Mouse (Mus musculus) megakaryocyte, embryonic 14.5 days (primary cell): ENCODE data around the gene Ankrd65. TPM values are rescaled to one million over a fixed set of nuclear protein-coding genes. Genes with fewer than 3 reads are reported as not detected.

ENCODE experiments used
- H3K27me3 ChIP-seq: replicated peaks from 2 replicates; pipeline ENCODE3; 2012; ENCODE audit warnings: inconsistent platforms
- H3K36me3 ChIP-seq: replicated peaks from 2 replicates; pipeline ENCODE3; 2012; ENCODE audit warnings: low read length, inconsistent platforms, mixed read lengths
- H3K4me1 ChIP-seq: 2 replicates; pipeline ENCODE4 v1.6.1; 2012; ENCODE audit warnings: inconsistent platforms
- H3K4me3 ChIP-seq: replicated peaks from 2 replicates; pipeline ENCODE3; 2012; ENCODE audit warnings: moderate library complexity, mild to moderate bottlenecking, inconsistent platforms
- H3K9me3 ChIP-seq: 2 replicates; pipeline ENCODE4 v1.6.1; 2012; ENCODE audit warnings: inconsistent platforms
- FLI1 ChIP-seq: IDR thresholded peaks from 2 replicates; pipeline ENCODE4 v1.6.1; 2012; ENCODE audit warnings: low read length, inconsistent platforms, mixed read lengths
- GATA1 ChIP-seq: IDR thresholded peaks from 3 replicates; pipeline ENCODE4 v1.6.1; 2012; ENCODE audit warnings: mixed read lengths, low read length, inconsistent platforms, borderline replicate concordance
- polyA plus RNA-seq: library from polyadenylated mRNA; stranded (reverse); fragments of >175 nt; gene quantifications from 2 replicates; pipeline ENCODE4 v1.2.3, GENCODE M21; 2012; ENCODE audit warnings: low replicate concordance; ENCODE audit not compliant: insufficient read depth

The Ankrd65 gene
- polyA plus RNA-seq, 1 experiment: not detected

- H3K9me3 ChIP-seq: no peaks in the 10 kb centered on the region
- H3K4me3 ChIP-seq: peak within 1 kb of the TSS; percentile 92
- peaks cover 55% of the 10 kb centered on the region for H3K27me3 ChIP-seq
- TF ChIP-seq GATA1: no peak
- TF ChIP-seq FLI1: no peak
- peaks cover 69% of the 10 kb centered on the region for H3K4me1 ChIP-seq
- no peaks in the 10 kb centered on the region for H3K36me3 ChIP-seq
Measured at GRCm38 (mm10) chr4:155774280-155774754, 15.9 kb upstream of the Ankrd65 start, which contains the start of gene Vwa1. TSS of gene Vwa1 (minus strand) at chr4:155774698.

GRCm38 (mm10) chr4:155774971-155775740 lies 15.1 kb upstream of the Ankrd65 start:
- H3K4me1 ChIP-seq: peaks cover 65% of the 10 kb centered on the region
- H3K4me3 ChIP-seq: peak overlapping the region; percentile 92
- H3K27me3 ChIP-seq: peaks cover 57% of the 10 kb centered on the region
- H3K9me3 ChIP-seq: no peaks in the 10 kb centered on the region
- no peaks in the 10 kb centered on the region for H3K36me3 ChIP-seq
- no peak for TF ChIP-seq FLI1
- no peak for TF ChIP-seq GATA1

DNA sequence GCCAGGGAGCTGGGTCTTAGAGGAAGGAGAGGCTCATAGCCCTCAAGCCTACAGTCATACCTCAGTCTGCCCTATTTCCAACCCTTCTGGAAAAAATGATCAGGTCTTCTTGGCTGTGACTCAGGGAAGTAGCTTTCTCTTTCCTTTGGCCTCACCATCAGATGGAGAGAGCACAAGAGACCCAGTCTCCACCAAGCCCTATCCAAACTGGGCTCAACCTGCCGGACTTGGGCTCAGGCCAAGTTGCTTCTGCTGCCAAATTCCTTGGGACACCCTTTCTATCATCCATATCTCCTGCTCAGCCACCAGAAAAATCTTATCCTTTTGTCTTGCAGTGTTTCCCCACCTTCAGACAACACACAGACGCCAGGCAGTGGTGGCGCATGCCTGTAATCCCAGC lies 14.4 kb upstream of the Ankrd65 start:
- Histone ChIP-seq H3K4me1 (peaks cover 62% of the 10 kb centered on the region), H3K4me3 (peak overlapping the region; percentile 64), H3K36me3 (no peaks in the 10 kb centered on the region), H3K27me3 (peaks cover 57% of the 10 kb centered on the region), H3K9me3 (no peaks in the 10 kb centered on the region)
- TF ChIP-seq GATA1 (no peak), FLI1 (no peak)

DNA sequence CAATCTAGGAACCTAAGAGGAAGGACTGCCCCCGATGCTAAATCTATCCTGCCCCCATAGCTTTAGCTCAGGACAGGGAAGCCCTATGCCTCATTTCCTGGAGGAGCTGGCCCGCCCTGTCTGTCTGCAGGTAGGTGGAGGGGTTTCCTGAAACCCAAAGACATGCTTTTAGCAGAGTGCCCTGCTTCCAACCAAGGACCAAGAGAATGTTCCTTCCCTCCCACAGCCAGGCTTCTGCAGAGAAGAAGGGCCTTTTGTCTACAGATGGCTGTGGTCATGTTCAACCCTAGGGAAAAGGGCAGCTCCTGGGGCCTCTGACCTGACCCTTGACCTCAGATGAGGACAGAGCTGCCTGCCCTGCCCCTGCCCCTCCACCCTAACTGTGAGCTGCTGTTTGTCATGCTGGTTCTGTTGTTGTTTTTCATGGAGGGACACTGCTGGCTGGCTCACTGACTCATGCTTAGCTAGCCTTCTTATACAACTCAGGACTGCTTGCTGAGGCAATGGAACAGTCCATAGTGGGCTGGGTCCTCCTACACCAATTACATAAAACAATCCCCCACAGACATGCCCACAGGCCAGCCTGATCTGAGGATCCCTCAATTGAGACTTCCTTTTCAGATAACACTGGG lies 13.4 kb upstream of the Ankrd65 start:
- peaks cover 68% of the 10 kb centered on the region for H3K4me1 ChIP-seq
- no peaks in the 10 kb centered on the region for H3K36me3 ChIP-seq
- peaks cover 55% of the 10 kb centered on the region for H3K27me3 ChIP-seq
- H3K4me3 ChIP-seq: peak overlapping the region; percentile 6
- H3K9me3 ChIP-seq: no peaks in the 10 kb centered on the region
- no peak for TF ChIP-seq FLI1
- TF ChIP-seq GATA1: no peak

DNA sequence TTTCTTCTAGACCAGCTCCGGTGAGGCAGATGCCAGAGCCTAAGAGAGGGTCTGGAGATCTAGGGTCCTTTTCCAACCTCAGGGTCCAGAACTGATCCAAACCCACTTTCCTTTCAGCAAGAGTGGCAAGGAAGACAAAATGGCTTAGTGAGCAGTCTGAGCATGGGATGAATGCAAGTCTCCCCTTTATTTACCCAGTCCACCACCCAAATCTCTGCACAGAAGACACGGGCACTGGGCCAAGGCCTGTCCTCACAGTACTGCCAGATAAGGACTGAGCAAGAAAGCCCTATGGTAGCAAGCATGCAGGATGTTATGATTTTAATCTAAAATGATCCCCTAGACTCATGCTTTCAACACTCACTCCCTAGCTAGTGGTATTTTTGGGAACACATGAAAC lies 12.4 kb upstream of the Ankrd65 start:
- Histone ChIP-seq H3K4me3 (no peak overlapping the region), H3K27me3 (peaks cover 45% of the 10 kb centered on the region), H3K9me3 (no peaks in the 10 kb centered on the region), H3K4me1 (peaks cover 72% of the 10 kb centered on the region), H3K36me3 (no peaks in the 10 kb centered on the region)
- TF ChIP-seq FLI1 (no peak), GATA1 (no peak)

DNA sequence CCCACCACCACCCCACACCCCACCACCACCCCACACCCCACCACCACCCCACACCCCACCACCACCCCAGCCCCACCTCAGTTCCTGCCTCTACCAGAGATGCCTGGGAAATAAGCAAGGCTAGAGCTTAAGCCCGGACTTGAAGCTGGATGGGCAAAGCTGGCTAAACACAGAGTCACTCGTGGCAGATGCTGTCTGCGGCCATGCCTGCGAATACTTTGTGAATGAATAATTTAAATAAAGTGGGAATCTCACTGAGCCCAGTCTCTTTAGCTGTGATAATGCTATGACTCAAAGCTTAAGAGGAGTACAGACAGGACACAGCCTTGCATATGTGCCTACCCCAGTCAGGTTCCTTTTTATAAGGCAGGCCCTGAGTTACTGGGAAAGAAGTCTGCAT lies 10.7 kb upstream of the Ankrd65 start:
- H3K27me3 ChIP-seq: peaks cover 28% of the 10 kb centered on the region
- TF ChIP-seq FLI1 (no peak), GATA1 (no peak)
- H3K4me1 ChIP-seq: peaks cover 72% of the 10 kb centered on the region
- H3K36me3 ChIP-seq: no peaks in the 10 kb centered on the region
- H3K9me3 ChIP-seq: no peaks in the 10 kb centered on the region
- H3K4me3 ChIP-seq: no peak overlapping the region

DNA sequence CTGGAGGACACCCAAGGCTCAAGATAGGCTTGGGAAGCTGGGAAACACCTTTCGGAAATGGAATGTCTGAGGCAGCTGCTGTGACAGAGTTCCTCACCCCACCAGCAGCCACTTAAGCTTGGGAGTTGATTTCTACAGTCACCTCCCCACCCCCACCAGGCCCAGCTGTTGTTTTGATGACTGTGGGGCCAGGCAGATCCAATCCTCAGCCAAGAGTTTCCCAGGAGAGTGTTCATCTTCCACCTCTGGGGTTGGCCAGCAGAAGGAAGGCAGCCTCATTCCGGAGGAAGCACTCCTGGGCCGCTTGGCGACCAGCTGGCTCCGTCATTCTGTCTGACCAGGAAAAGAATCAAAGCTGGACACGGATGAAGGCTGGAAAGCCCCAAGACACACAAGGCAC lies 9.3 kb upstream of the Ankrd65 start:
- TF ChIP-seq FLI1: no peak
- TF ChIP-seq GATA1: no peak
- Histone ChIP-seq H3K4me3 (no peak overlapping the region), H3K27me3 (peaks cover 18% of the 10 kb centered on the region), H3K4me1 (peaks cover 72% of the 10 kb centered on the region), H3K9me3 (no peaks in the 10 kb centered on the region), H3K36me3 (no peaks in the 10 kb centered on the region)

DNA sequence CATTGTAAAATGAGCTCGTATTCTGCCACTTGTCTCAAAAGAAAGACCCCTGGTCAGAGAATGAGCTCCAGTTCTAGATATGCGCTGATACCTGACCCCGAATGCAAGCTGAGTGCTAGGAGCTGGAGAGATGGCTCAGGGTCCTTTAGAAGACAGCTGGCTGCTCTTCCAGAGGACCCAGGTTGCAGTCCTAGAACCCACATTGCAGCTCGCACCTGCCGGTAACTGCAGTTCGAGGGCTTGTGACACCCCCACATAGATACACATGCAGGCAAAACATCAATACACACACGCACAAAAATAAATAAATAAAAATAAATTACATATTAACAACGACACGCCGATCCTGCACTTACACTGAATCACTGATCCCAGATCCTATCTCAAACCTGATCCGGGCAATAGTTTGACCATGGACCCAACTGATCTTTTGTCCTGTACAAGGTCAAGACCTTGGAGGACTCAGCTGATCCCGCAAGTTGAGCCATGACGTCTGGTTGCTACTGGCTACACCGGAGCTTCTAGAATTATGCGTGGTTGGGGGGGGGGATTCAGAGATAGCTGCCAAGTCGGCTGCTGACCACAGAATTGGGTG lies 6.7 kb upstream of the Ankrd65 start:
- peaks cover 72% of the 10 kb centered on the region for H3K4me1 ChIP-seq
- no peaks in the 10 kb centered on the region for H3K36me3 ChIP-seq
- no peaks in the 10 kb centered on the region for H3K9me3 ChIP-seq
- peak overlapping the region; percentile 96 for H3K4me3 ChIP-seq
- peaks cover 13% of the 10 kb centered on the region for H3K27me3 ChIP-seq
- TF ChIP-seq FLI1: no peak
- TF ChIP-seq GATA1: no peak

DNA sequence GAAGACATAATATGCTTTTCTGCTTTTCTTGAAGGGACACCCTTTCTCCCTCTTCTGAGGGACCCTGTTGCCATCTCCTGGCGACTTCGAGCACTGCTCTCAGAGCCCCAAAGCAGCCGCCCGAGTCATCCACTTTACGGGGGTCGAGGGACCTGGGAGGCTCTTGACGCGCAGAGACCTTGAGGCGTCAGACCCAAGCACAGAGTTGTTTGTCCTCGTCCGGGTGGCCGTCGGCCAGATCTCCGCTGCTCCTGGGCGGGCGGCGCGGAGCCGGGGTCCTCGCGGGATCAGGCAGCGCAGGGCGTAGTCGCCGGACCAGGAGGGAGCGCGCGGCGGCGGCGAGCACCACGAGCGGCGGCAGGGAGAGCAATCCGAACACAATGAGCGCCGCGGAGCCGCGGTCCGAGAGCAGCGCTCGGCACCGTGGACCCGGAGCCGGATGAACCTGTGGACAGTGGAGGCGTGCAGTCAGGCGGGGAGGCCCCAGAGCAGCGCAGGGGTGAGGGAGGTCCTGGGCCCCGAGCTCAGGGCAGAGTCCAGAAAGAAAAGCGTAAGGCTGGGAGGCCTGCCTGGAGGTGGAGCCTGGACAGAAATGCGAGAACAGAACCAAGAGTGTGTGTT lies 6.0 kb upstream of the Ankrd65 start:
- Histone ChIP-seq H3K4me1 (peaks cover 74% of the 10 kb centered on the region), H3K36me3 (no peaks in the 10 kb centered on the region)

More for the DNA sequence above, 6.0 kb upstream of the Ankrd65 start:
- peak overlapping the region; percentile 96 for H3K4me3 ChIP-seq
- no peaks in the 10 kb centered on the region for H3K9me3 ChIP-seq
- no peak for TF ChIP-seq FLI1
- no peak for TF ChIP-seq GATA1
- peaks cover 8% of the 10 kb centered on the region for H3K27me3 ChIP-seq
